ENCODE assay signal across 9 mouse cellular contexts in genomic region chr1:168427596-168427995, GRCm38 (mm10). TPM values are rescaled to one million over a fixed set of nuclear protein-coding genes. Genes with fewer than 3 reads are reported as not detected.
DNase-seq lines count a peak whose midpoint lies in the region; ATAC-seq and TF ChIP-seq lines count a peak whose summit lies in the region.
"Had no signal": no experiment of that assay in that cellular context is flagged by ENCODE, and none has a peak within 500 bp of the region (broad histone marks: within the 10 kb centered on the region; RNA-seq: fewer than 3 reads in every experiment).

No protein-coding gene starts in this region.

- H3K9ac ChIP-seq in lung, embryonic 14.5 days, result peak overlapping the region; percentile 92
- H3K9ac ChIP-seq in intestine, embryonic 14.5 days (ENCODE audit: low read length), result peak overlapping the region; percentile 94
- peak overlapping the region; percentile 50 for H3K9ac ChIP-seq in neural tube, embryonic 14.5 days (replicated peaks; ENCODE audit: low read depth, low read length)

- H3K27me3 ChIP-seq in lung, embryonic 14.5 days (ENCODE audit: insufficient read depth, low read length), result no peaks in the 10 kb centered on the region
- no peaks in the 10 kb centered on the region for H3K27me3 ChIP-seq in intestine, embryonic 14.5 days (replicated peaks; ENCODE audit: control insufficient read depth, insufficient read depth, low read length)
- H3K27me3 ChIP-seq in neural tube, embryonic 14.5 days (ENCODE audit: control insufficient read depth, insufficient read depth, low read length), result no peaks in the 10 kb centered on the region

- peak overlapping the region; percentile 69 for H3K4me3 ChIP-seq in lung, embryonic 14.5 days (ENCODE audit: low read depth, low read length)
- peak overlapping the region; percentile 96 for H3K4me3 ChIP-seq in intestine, embryonic 14.5 days (ENCODE audit: low read depth, low read length)
- H3K4me3 ChIP-seq in neural tube, embryonic 14.5 days (ENCODE audit: low read depth, low read length), result peak overlapping the region; percentile 71

- peaks cover 20% of the 10 kb centered on the region for H3K4me1 ChIP-seq in lung, embryonic 14.5 days (ENCODE audit: insufficient read depth)
- H3K4me1 ChIP-seq in intestine, embryonic 14.5 days (replicated peaks; ENCODE audit: control insufficient read depth, insufficient read depth, low read length), result peaks cover 43% of the 10 kb centered on the region
- peaks cover 13% of the 10 kb centered on the region; the same call in 1 of the 2 replicates for H3K4me1 ChIP-seq in neural tube, embryonic 14.5 days (ENCODE audit: control insufficient read depth, insufficient read depth, low read length)

- H3K9me3 ChIP-seq in lung, embryonic 14.5 days (ENCODE audit: low read depth, low read length), result no peaks in the 10 kb centered on the region
- no peaks in the 10 kb centered on the region for H3K9me3 ChIP-seq in intestine, embryonic 14.5 days (ENCODE audit: control insufficient read depth, low read length)
- no peaks in the 10 kb centered on the region for H3K9me3 ChIP-seq in neural tube, embryonic 14.5 days (ENCODE audit: control insufficient read depth, low read length)

- WGBS in lung, embryonic 14.5 days, result 7% methylated on average over 4 of the region's 4 CpGs
- WGBS in intestine, embryonic 14.5 days, result 23% methylated on average over 4 of the region's 4 CpGs
- WGBS in neural tube, embryonic 14.5 days, result 3% methylated on average over 4 of the region's 4 CpGs

- DNase-seq in embryo, embryonic 10.5 days (ENCODE audit: low spot score), result peak; percentile 60
- no peak for DNase-seq in embryo, embryonic 9.5 days (ENCODE audit: extremely low spot score)
- DNase-seq in lung, embryonic 14.5 days, result peak; percentile 60
- no peak for DNase-seq in lung, postnatal 4 days
- DNase-seq in intestine, embryonic 14.5 days (ENCODE audit: low spot score), result no peak
- DNase-seq in cerebellum, postnatal 14 days, result no peak
- DNase-seq: cerebellum, adult 8-10 months had no signal

- H3K36me3 ChIP-seq in lung, embryonic 14.5 days (ENCODE audit: insufficient read depth), result peaks cover 6% of the 10 kb centered on the region
- H3K36me3 ChIP-seq in intestine, embryonic 14.5 days (ENCODE audit: control insufficient read depth, insufficient read depth, low read length), result 0 out of 2 replicates have a peak, but pooled peaks cover 10% of the 10 kb centered on the region
- no peaks in the 10 kb centered on the region for H3K36me3 ChIP-seq in neural tube, embryonic 14.5 days (ENCODE audit: control insufficient read depth, insufficient read depth, low read length)

- TF ChIP-seq CTCF in lung, embryonic 14.5 days (IDR thresholded peaks at IDR 0.05; ENCODE audit: low read depth), result no peak

- H3K27ac ChIP-seq in lung, embryonic 14.5 days (ENCODE audit: low read depth), result peak overlapping the region; percentile 74; the same call in 1 of the 2 replicates
- H3K27ac ChIP-seq in intestine, embryonic 14.5 days (ENCODE audit: low read depth), result peak overlapping the region; percentile 43; the same call in 1 of the 2 replicates
- no peak overlapping the region for H3K27ac ChIP-seq in neural tube, embryonic 14.5 days (ENCODE audit: low read depth, low read length)

- no peak for ATAC-seq in lung, embryonic 14.5 days (ENCODE audit: insufficient read depth)
- no peak for ATAC-seq in intestine, embryonic 14.5 days (replicated peaks; ENCODE audit: low FRiP score, low TSS enrichment, low read depth)
- no peak for ATAC-seq in neural tube, embryonic 14.5 days (ENCODE audit: low read depth)
- ATAC-seq in megakaryocyte progenitor cell, adult 5-6 weeks (replicated peaks; ENCODE audit: poor library complexity), result no peak

- H3K4me2 ChIP-seq in lung, embryonic 14.5 days, result peak overlapping the region; percentile 68
- peak overlapping the region; percentile 71 for H3K4me2 ChIP-seq in intestine, embryonic 14.5 days (ENCODE audit: low read length)
- H3K4me2 ChIP-seq in neural tube, embryonic 14.5 days (ENCODE audit: low read depth, low read length), result peak overlapping the region; percentile 71

RNA-seq across cellular contexts. Expression of gene Pbx1, which starts 4.5 kb away (rescaled TPM):
- polyA plus RNA-seq in lung, embryonic 14.5 days (2014; fragmentation: Nextera tagmentation; extraction: Ambion mirVana), result 48.8 TPM in 2 replicates
- 37.3 and 42.3 TPM in 2 replicates for polyA plus RNA-seq in intestine, embryonic 14.5 days (2014; fragmentation: Nextera tagmentation; extraction: Ambion mirVana)
- polyA plus RNA-seq in neural tube, embryonic 14.5 days (2014; fragmentation: Nextera tagmentation; extraction: Ambion mirVana), result 41.2 and 47.8 TPM in 2 replicates
- total RNA-seq in megakaryocyte progenitor cell, adult 5-6 weeks (2015), result 7.7 and 10.7 TPM in 2 replicates
- 2.5 and 5.1 TPM in 2 replicates for total RNA-seq in megakaryocyte progenitor cell, adult 5-6 weeks (2017)

Comparison
In these comparisons a context has a peak if more than half of its experiments do, and no peak if none do; other contexts are left out.
1. DNase-seq: peak in embryo, embryonic 10.5 days (single experiment) and lung, embryonic 14.5 days (single experiment); none in embryo, embryonic 9.5 days (single experiment), lung, postnatal 4 days (0 of 2), intestine, embryonic 14.5 days (single experiment) and cerebellum, postnatal 14 days (0 of 2).
2. Peak in every context shown above with its lines, with median percentiles within 50 percentile points of each other: H3K4me2 ChIP-seq, H3K4me3 ChIP-seq and H3K9ac ChIP-seq.